In the genomic region with DNA sequence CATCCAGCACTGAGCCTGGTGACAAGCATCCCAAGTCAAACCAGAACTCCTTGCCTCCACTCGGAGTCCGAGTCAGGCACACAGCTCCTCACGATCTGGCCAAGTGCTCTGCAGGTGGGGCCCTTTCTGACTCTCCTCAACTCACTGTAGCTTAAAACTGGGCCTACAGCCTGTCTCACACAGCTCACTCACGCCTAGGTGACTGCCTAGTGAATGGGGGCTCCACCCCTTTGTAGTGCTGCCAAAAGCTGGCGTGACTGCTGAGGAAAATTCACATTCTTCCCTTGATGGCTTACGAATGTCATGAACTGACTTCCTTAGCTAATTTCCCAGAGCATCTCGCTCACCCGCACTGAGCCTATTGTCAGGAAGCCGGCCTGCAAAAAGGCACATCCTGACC, we compare ENCODE assay signal across 10 mouse cellular contexts. TPM values are rescaled to one million over a fixed set of nuclear protein-coding genes. Genes with fewer than 3 reads are reported as not detected.
DNase-seq lines count a peak whose midpoint lies in the region; ATAC-seq and TF ChIP-seq lines count a peak whose summit lies in the region.
"Had no signal": no experiment of that assay in that cellular context is flagged by ENCODE, and none has a peak within 500 bp of the region (broad histone marks: within the 10 kb centered on the region; RNA-seq: fewer than 3 reads in every experiment).

No protein-coding gene starts in this region.

- WGBS in kidney, embryonic 15.5 days, result 33% methylated on average over 9 of the region's 9 CpGs
- WGBS in midbrain, postnatal 0 days, result 36% methylated on average over 9 of the region's 9 CpGs

- peak; percentile 63 for ATAC-seq in kidney, embryonic 15.5 days (replicated peaks; ENCODE audit: low FRiP score)
- ATAC-seq in midbrain, postnatal 0 days (ENCODE audit: low FRiP score), result peak; percentile 62; the same call in 1 of the 2 replicates

- H3K9ac ChIP-seq in kidney, embryonic 15.5 days, result 0 out of 2 replicates have a peak overlapping the region, but pooled peaks have one; percentile 0
- H3K9ac ChIP-seq in midbrain, postnatal 0 days (replicated peaks; ENCODE audit: low read length, poor library complexity, severe bottlenecking), result no peak overlapping the region
- H3K9ac ChIP-seq: liver, embryonic 14.5 days had no signal

- peaks cover 32% of the 10 kb centered on the region for H3K36me3 ChIP-seq in kidney, embryonic 15.5 days
- H3K36me3 ChIP-seq in midbrain, postnatal 0 days (ENCODE audit: insufficient read depth, low read length), result no peaks in the 10 kb centered on the region

- peak; percentile 65 for DNase-seq in gastrocnemius, adult 2 months
- DNase-seq in gastrocnemius, adult 8-10 months (ENCODE audit: low spot score in 2 of 2), result no peak
- DNase-seq in adrenal gland, postnatal 10 days, result peak; percentile 63
- peak; percentile 78 to 80 for DNase-seq in heart, adult 9 months (ENCODE audit: low spot score in 2 of 2)
- peak; percentile 47 for DNase-seq in midbrain, postnatal 0 days (ENCODE audit: low spot score)
- DNase-seq in layer of hippocampus, postnatal 36 days, result no peak
- no peak for DNase-seq in layer of hippocampus, postnatal 14 days (ENCODE audit: low spot score in 2 of 2)

- TF ChIP-seq CTCF in gastrocnemius, adult 2 months (IDR thresholded peaks at IDR 0.05), result no peak
- no peak for TF ChIP-seq CTCF in midbrain, postnatal 0 days (IDR thresholded peaks at IDR 0.05)

- H3K27me3 ChIP-seq in kidney, embryonic 15.5 days, result no peaks in the 10 kb centered on the region
- no peaks in the 10 kb centered on the region for H3K27me3 ChIP-seq in midbrain, postnatal 0 days (ENCODE audit: insufficient read depth, low read length)

- H3K4me3 ChIP-seq in gastrocnemius, adult 2 months, result peak overlapping the region; percentile 47
- H3K4me3 ChIP-seq in kidney, embryonic 15.5 days (replicated peaks), result no peak overlapping the region
- no peak overlapping the region for H3K4me3 ChIP-seq in midbrain, postnatal 0 days (ENCODE audit: low read depth, low read length)

- H3K4me2 ChIP-seq in kidney, embryonic 15.5 days, result peak overlapping the region; percentile 7; the same call in 1 of the 2 replicates
- H3K4me2 ChIP-seq in midbrain, postnatal 0 days (ENCODE audit: low read depth, low read length, poor library complexity, severe bottlenecking), result no peak overlapping the region

- H3K27ac ChIP-seq in gastrocnemius, adult 2 months, result peak overlapping the region; percentile 79
- H3K27ac ChIP-seq in kidney, embryonic 15.5 days, result peak overlapping the region; percentile 89
- peak overlapping the region; percentile 38; the same call in 1 of the 2 replicates for H3K27ac ChIP-seq in midbrain, postnatal 0 days (ENCODE audit: low read depth, low read length)
- H3K27ac ChIP-seq: liver, embryonic 14.5 days had no signal

- intact Hi-C loops in gastrocnemius, adult 2 months (cut with DNase I), result no loop called here

- H3K9me3 ChIP-seq in kidney, embryonic 15.5 days (replicated peaks), result no peaks in the 10 kb centered on the region
- H3K9me3 ChIP-seq in midbrain, postnatal 0 days (ENCODE audit: low read length), result no peaks in the 10 kb centered on the region

- H3K4me1 ChIP-seq in kidney, embryonic 15.5 days, result peaks cover 53% of the 10 kb centered on the region
- no peaks in the 10 kb centered on the region for H3K4me1 ChIP-seq in midbrain, postnatal 0 days (ENCODE audit: insufficient read depth, low read length)

RNA-seq across cellular contexts. Expression of gene Gm49361, which starts 15.4 kb away (rescaled TPM):
- not detected for total RNA-seq in gastrocnemius, adult 2 months (2021)
- total RNA-seq in gastrocnemius, adult 8-10 months (2022), result 1 to 10 TPM in 1 of 4 experiments, under 1 TPM in 1, not detected in 2; 0.70 to 1.4 TPM
- 1 to 10 TPM in 1 of 2 experiments, under 1 TPM in 1; 0.94 to 3.9 TPM for total RNA-seq in adrenal gland, postnatal 10 days (2021)
- not detected in 2 replicates for polyA plus RNA-seq in kidney, embryonic 15.5 days (2015; fragmentation: Nextera tagmentation; extraction: Ambion mirVana)
- total RNA-seq in midbrain, postnatal 0 days (2014; rRNA removed), result not detected in 2 replicates
- polyA plus RNA-seq in midbrain, postnatal 0 days (2015; fragmentation: Nextera tagmentation; extraction: Ambion mirVana), result not detected in 2 replicates
- 1 to 10 TPM in 1 of 2 experiments, under 1 TPM in 1; 0.43 to 4.5 TPM for total RNA-seq in layer of hippocampus, postnatal 36 days (2021)
- not detected for total RNA-seq in layer of hippocampus, postnatal 14 days (2021)
- total RNA-seq: MEL had no signal
- polyA plus RNA-seq: liver, embryonic 14.5 days had no signal

RNA-seq across cellular contexts. Expression of gene Lats2, which starts 27.7 kb away (rescaled TPM):
- 10 to 100 TPM; 23.7 to 24.2 TPM for total RNA-seq in gastrocnemius, adult 2 months (2021)
- total RNA-seq in gastrocnemius, adult 8-10 months (2022), result 10 to 100 TPM; 15.7 to 23.4 (median 16.7) TPM
- 10 to 100 TPM; 33.6 to 34.4 TPM for total RNA-seq in adrenal gland, postnatal 10 days (2021)
- 23.5 and 24.5 TPM in 2 replicates for polyA plus RNA-seq in kidney, embryonic 15.5 days (2015; fragmentation: Nextera tagmentation; extraction: Ambion mirVana)
- total RNA-seq in midbrain, postnatal 0 days (2014; rRNA removed), result 7.7 and 8.4 TPM in 2 replicates
- 3.1 and 3.8 TPM in 2 replicates for polyA plus RNA-seq in midbrain, postnatal 0 days (2015; fragmentation: Nextera tagmentation; extraction: Ambion mirVana)
- total RNA-seq in layer of hippocampus, postnatal 36 days (2021), result 10 to 100 TPM; 45.5 to 46.1 TPM
- total RNA-seq in layer of hippocampus, postnatal 14 days (2021), result 10 to 100 TPM; 32.7 to 34.8 TPM

Comparison
In these comparisons a context has a peak if more than half of its experiments do, and no peak if none do; other contexts are left out.
1. DNase-seq: peak in gastrocnemius, adult 2 months (single experiment), adrenal gland, postnatal 10 days (single experiment), heart, adult 9 months (2 of 2) and midbrain, postnatal 0 days (single experiment); none in gastrocnemius, adult 8-10 months (0 of 2), layer of hippocampus, postnatal 36 days (0 of 2) and layer of hippocampus, postnatal 14 days (0 of 2).
2. H3K27ac ChIP-seq: peak in every context shown above with its lines; median percentile 89 in kidney, embryonic 15.5 days; 79 in gastrocnemius, adult 2 months; 38 in midbrain, postnatal 0 days.